Mouse (Mus musculus) embryonic facial prominence, embryonic 15.5 days (tissue): ENCODE data around the gene Cldn5. TPM values are rescaled to one million over a fixed set of nuclear protein-coding genes. Genes with fewer than 3 reads are reported as not detected.

Experiments
- ATAC-seq: fragments of 200-750 bp; cut with Nextera tagmentation; 2 replicates; pipeline ENCODE4 v1.8.0; 2017; ENCODE audit warnings: low read depth, moderate TSS enrichment; ENCODE audit not compliant: insufficient number of reproducible peaks, low FRiP score, low TSS enrichment
- H3K27ac ChIP-seq: fragments of 300-500 bp; sonication (generic); replicated peaks from 2 replicates; pipeline ENCODE4 v1.5.1; 2015; ENCODE audit warnings: mild to moderate bottlenecking, inconsistent platforms
- H3K27me3 ChIP-seq: fragments of 300-500 bp; sonication (generic); 2 replicates; pipeline ENCODE4 v1.6.1; 2015; ENCODE audit warnings: inconsistent platforms
- H3K36me3 ChIP-seq: fragments of 300-500 bp; sonication (generic); 2 replicates; pipeline ENCODE4 v1.6.1; 2015; ENCODE audit warnings: mild to moderate bottlenecking, inconsistent platforms
- H3K4me1 ChIP-seq: fragments of 300-500 bp; sonication (generic); 2 replicates; pipeline ENCODE4 v1.6.1; 2015; ENCODE audit warnings: inconsistent platforms
- H3K4me2 ChIP-seq: fragments of 300-500 bp; sonication (generic); replicated peaks from 2 replicates; pipeline ENCODE4 v1.6.1; 2015; ENCODE audit warnings: mild to moderate bottlenecking, inconsistent platforms
- H3K4me3 ChIP-seq: fragments of 300-500 bp; sonication (generic); replicated peaks from 2 replicates; pipeline ENCODE4 v1.5.1; 2015; ENCODE audit warnings: mild to moderate bottlenecking, inconsistent platforms
- H3K9ac ChIP-seq: fragments of 300-500 bp; sonication (generic); 2 replicates; pipeline ENCODE4 v1.6.1; 2015; ENCODE audit warnings: inconsistent platforms
- H3K9me3 ChIP-seq: fragments of 300-500 bp; sonication (generic); replicated peaks from 2 replicates; pipeline ENCODE4 v1.6.1; 2016; ENCODE audit warnings: inconsistent platforms
- WGBS: fragments of 180-500 bp; shearing (Covaris S2); methylation state at CpG from one replicate; pipeline ENCODE4 v1.1.7; 2015; 5-methylcytosine and 5-hydroxymethylcytosine counted together
- polyA plus RNA-seq: library from polyadenylated mRNA; unstranded; fragments of >200 nt; fragmentation: Nextera tagmentation; extraction: Ambion mirVana; gene quantifications from 2 replicates; pipeline ENCODE4 v1.2.1, GENCODE M21; 2015

The Cldn5 gene
- 35.1 and 37.1 TPM in 2 replicates for polyA plus RNA-seq

DNA sequence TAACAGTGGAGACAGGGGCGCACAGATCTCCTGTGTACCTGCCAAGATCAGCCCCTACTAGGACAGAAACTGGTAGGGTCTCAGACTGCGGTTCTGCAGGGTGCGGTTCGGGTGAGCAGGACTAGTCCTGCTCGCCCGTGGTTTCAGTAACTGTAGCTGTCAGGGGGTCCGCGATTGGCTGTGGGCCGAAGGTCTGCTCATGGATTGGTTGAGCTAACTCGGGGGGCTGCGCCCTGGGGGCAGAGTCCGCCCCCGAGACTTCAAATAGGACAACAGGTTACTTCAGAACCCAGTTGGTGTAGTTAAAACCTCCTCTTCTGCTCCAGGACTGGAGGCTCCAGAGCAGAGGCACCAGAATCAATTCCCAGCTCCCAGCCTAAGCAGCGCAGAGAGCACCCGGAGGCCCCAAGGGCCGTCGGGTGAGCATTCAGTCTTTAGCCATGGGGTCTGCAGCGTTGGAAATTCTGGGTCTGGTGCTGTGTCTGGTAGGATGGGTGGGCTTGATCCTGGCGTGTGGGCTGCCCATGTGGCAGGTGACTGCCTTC lies at the start of gene Cldn5:
TSS of gene Cldn5 (plus strand) at position 292 of the 545 bp plus-strand sequence.
- H3K9ac ChIP-seq = no peak within 1 kb of the TSS
- 0 out of 2 replicates have a peak, but pooled peaks cover under 1% of the 10 kb centered on the region for H3K36me3 ChIP-seq
- peak within 1 kb of the TSS; percentile 60 for H3K4me2 ChIP-seq
- peak within 1 kb of the TSS; percentile 11; the same call in 1 of the 2 replicates for H3K27ac ChIP-seq
- 5% methylated on average over 19 of the region's 19 CpGs for WGBS
- H3K4me1 ChIP-seq = peaks cover 17% of the 10 kb centered on the region
- ATAC-seq = peak; percentile 35; the same call in 1 of the 2 replicates
- H3K4me3 ChIP-seq = peak within 1 kb of the TSS; percentile 40
- H3K9me3 ChIP-seq = no peaks in the 10 kb centered on the region
- peaks cover 54% of the 10 kb centered on the region for H3K27me3 ChIP-seq

GRCm38 (mm10) chr16:18727536-18728499 lies 48.8 kb upstream of the Cldn5 start:
- no peak overlapping the region for H3K27ac ChIP-seq
- no peak overlapping the region for H3K4me3 ChIP-seq
- no peak for ATAC-seq
- H3K9ac ChIP-seq = no peak overlapping the region
- H3K4me1 ChIP-seq = no peaks in the 10 kb centered on the region
- no peaks in the 10 kb centered on the region for H3K27me3 ChIP-seq
- 65% methylated on average over 10 of the region's 10 CpGs for WGBS
- no peak overlapping the region for H3K4me2 ChIP-seq
- H3K9me3 ChIP-seq = no peaks in the 10 kb centered on the region
- no peaks in the 10 kb centered on the region for H3K36me3 ChIP-seq

- 0 out of 2 replicates have a peak, but pooled peaks cover 4% of the 10 kb centered on the region for H3K4me1 ChIP-seq
- ATAC-seq = no peak
- no peaks in the 10 kb centered on the region for H3K9me3 ChIP-seq
- H3K27me3 ChIP-seq = no peaks in the 10 kb centered on the region
- no peak overlapping the region for H3K9ac ChIP-seq
- 67% methylated on average over 5 of the region's 5 CpGs for WGBS
- no peaks in the 10 kb centered on the region for H3K36me3 ChIP-seq
- no peak overlapping the region for H3K4me2 ChIP-seq
- H3K27ac ChIP-seq = no peak overlapping the region
- no peak overlapping the region for H3K4me3 ChIP-seq
These were observed 47.5 kb upstream of the Cldn5 start for GRCm38 (mm10) chr16:18729185-18729584.

DNA sequence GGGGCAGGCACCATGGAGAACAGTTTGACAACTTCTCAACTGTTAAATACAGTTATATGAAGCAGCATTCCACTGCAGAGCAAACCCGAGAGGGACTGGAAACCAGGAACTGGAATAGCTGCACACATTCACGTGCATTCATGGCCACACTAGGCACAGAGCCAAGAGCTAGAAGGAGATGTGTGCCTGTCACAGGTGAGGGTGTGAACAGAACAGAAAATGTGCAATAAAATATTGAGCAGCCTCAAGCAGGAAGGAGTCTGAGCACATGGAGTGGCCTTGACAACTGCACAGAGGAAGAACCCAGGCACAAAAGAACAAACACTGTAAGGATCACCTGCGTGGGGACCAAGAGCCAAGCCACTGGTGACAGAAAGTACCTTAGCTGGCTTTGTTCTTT lies 46.0 kb upstream of the Cldn5 start:
- H3K36me3 ChIP-seq = no peaks in the 10 kb centered on the region
- H3K4me1 ChIP-seq = 0 out of 2 replicates have a peak, but pooled peaks cover 4% of the 10 kb centered on the region
- no peak overlapping the region for H3K27ac ChIP-seq
- no peak overlapping the region for H3K9ac ChIP-seq
- ATAC-seq = no peak
- no peak overlapping the region for H3K4me2 ChIP-seq
- H3K4me3 ChIP-seq = no peak overlapping the region
- H3K27me3 ChIP-seq = no peaks in the 10 kb centered on the region
- WGBS = 74% methylated on average over 3 of the region's 3 CpGs
- no peaks in the 10 kb centered on the region for H3K9me3 ChIP-seq

GRCm38 (mm10) chr16:18733100-18733956 lies 43.3 kb upstream of the Cldn5 start:
- no peak overlapping the region for H3K9ac ChIP-seq
- 54% methylated on average over 20 of the region's 20 CpGs for WGBS
- no peaks in the 10 kb centered on the region for H3K27me3 ChIP-seq
- H3K4me2 ChIP-seq = no peak overlapping the region
- no peaks in the 10 kb centered on the region for H3K36me3 ChIP-seq
- no peak for ATAC-seq
- H3K9me3 ChIP-seq = no peaks in the 10 kb centered on the region
- 0 out of 2 replicates have a peak, but pooled peaks cover 4% of the 10 kb centered on the region for H3K4me1 ChIP-seq
- no peak overlapping the region for H3K27ac ChIP-seq
- H3K4me3 ChIP-seq = no peak overlapping the region

DNA sequence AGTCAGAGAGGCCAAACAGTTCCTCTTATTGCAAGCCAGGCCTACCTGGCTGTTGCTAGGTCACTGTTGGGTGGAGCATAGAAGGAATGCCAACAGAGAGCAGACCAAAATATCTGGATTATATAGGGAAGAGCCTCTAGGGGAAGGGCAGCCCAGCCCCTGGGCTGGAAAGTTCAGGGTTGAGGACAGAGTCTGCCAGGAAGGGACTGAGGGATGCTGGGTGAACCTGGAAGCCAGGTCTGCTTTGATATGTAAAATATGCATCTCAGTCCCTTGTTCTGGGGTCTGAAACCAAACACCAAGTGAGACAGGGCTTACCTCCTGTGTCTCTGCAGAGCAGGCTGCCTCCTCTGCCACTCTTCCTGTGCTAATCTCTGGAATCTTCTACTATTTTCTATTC lies 38.3 kb upstream of the Cldn5 start:
- ATAC-seq = no peak
- H3K4me1 ChIP-seq = 0 out of 2 replicates have a peak, but pooled peaks cover 4% of the 10 kb centered on the region
- no peaks in the 10 kb centered on the region for H3K27me3 ChIP-seq

GRCm38 (mm10) chr16:18746268-18747122 lies 30.2 kb upstream of the Cldn5 start:
- H3K27ac ChIP-seq = no peak overlapping the region
- H3K27me3 ChIP-seq = no peaks in the 10 kb centered on the region
- no peak overlapping the region for H3K4me2 ChIP-seq
- H3K9me3 ChIP-seq = no peaks in the 10 kb centered on the region
- H3K4me1 ChIP-seq = no peaks in the 10 kb centered on the region
- no peak overlapping the region for H3K9ac ChIP-seq
- ATAC-seq = no peak
- WGBS = 82% methylated on average over 20 of the region's 20 CpGs
- no peaks in the 10 kb centered on the region for H3K36me3 ChIP-seq
- no peak overlapping the region for H3K4me3 ChIP-seq

More for the DNA sequence above, 38.3 kb upstream of the Cldn5 start:
- no peak overlapping the region for H3K9ac ChIP-seq
- H3K36me3 ChIP-seq = no peaks in the 10 kb centered on the region
- H3K27ac ChIP-seq = no peak overlapping the region
- H3K9me3 ChIP-seq = no peaks in the 10 kb centered on the region
- no peak overlapping the region for H3K4me3 ChIP-seq
- H3K4me2 ChIP-seq = no peak overlapping the region

- WGBS = 76% methylated on average over 11 of the region's 11 CpGs
- Histone ChIP-seq H3K27ac (no peak overlapping the region), H3K36me3 (no peaks in the 10 kb centered on the region), H3K9me3 (no peaks in the 10 kb centered on the region), H3K4me2 (no peak overlapping the region), H3K4me1 (no peaks in the 10 kb centered on the region), H3K4me3 (no peak overlapping the region), H3K9ac (no peak overlapping the region), H3K27me3 (no peaks in the 10 kb centered on the region)
- ATAC-seq = no peak
These were observed 25.5 kb upstream of the Cldn5 start for GRCm38 (mm10) chr16:18751101-18751500.

DNA sequence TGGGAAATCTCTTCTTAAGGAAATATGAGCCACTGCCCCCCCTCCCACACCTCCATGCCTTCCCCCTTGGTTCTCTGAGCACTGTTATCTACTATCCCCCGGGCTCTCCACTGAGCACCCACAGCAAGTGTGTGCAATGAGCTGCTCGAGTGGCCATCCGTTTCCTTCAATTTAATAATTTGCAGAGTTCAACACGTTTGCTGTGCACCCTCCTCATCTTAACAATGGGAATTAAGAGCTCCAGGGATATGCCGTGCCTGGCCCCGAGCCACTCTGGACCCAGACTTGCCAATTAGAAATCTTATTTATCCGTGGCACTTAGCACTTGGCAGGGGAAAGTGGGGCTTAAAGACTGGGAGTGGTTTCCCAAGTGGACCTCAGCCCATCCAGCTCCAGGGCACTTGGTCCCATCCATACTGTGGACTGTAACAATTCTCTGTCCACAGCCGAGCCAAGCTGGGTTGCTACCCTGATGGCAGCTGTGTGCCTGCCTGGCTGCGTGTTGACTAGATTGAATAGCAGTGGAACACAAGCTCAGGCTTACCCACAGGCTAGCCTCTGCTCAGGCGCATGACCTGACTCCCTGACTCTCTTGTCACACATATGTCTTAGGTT lies 24.7 kb upstream of the Cldn5 start:
- H3K4me2 ChIP-seq = no peak overlapping the region
- no peaks in the 10 kb centered on the region for H3K36me3 ChIP-seq
- ATAC-seq = no peak
- no peak overlapping the region for H3K4me3 ChIP-seq
- H3K27ac ChIP-seq = no peak overlapping the region
- no peaks in the 10 kb centered on the region for H3K9me3 ChIP-seq
- H3K27me3 ChIP-seq = no peaks in the 10 kb centered on the region
- no peaks in the 10 kb centered on the region for H3K4me1 ChIP-seq
- no peak overlapping the region for H3K9ac ChIP-seq
- WGBS = 75% methylated on average over 10 of the region's 10 CpGs

GRCm38 (mm10) chr16:18761734-18762133 lies 14.9 kb upstream of the Cldn5 start:
- Histone ChIP-seq H3K4me2 (no peak overlapping the region), H3K27ac (no peak overlapping the region), H3K27me3 (no peaks in the 10 kb centered on the region), H3K4me1 (no peaks in the 10 kb centered on the region), H3K9me3 (no peaks in the 10 kb centered on the region), H3K9ac (no peak overlapping the region), H3K36me3 (no peaks in the 10 kb centered on the region), H3K4me3 (no peak overlapping the region)
- WGBS = 88% methylated on average over 4 of the region's 4 CpGs
- no peak for ATAC-seq
